Mouse (Mus musculus) MEL (cell line): Measurements from ENCODE around the gene Rtbdn. TPM values are rescaled to one million over a fixed set of nuclear protein-coding genes. Genes with fewer than 3 reads are reported as not detected.
A peak's percentile ranks its signal among the peaks of the same experiment; 100 is the strongest.

ENCODE experiments used
- DNase-seq: peaks from one replicate; pipeline ENCODE4 v3.0.0; 2011; ENCODE audit warnings: low read depth, low spot score
- H3K27ac ChIP-seq: 2 replicates; pipeline ENCODE4 v1.5.1; 2012; ENCODE audit warnings: low read depth, mild to moderate bottlenecking, control low read depth, low read length, moderate library complexity; ENCODE audit not compliant: control insufficient read depth
- H3K27me3 ChIP-seq, 2 experiments: fragments of 150-350 bp in 1 of 2; sonication (generic) in 1 of 2; 2 replicates each; pipeline ENCODE4 v1.6.1; 2012; ENCODE audit warnings: low read length in 2 of 2, mild to moderate bottlenecking in 2 of 2, improper control_type of control experiment in 1 of 2, moderate library complexity in 1 of 2; ENCODE audit not compliant: insufficient read depth in 2 of 2, control insufficient read depth in 1 of 2
- H3K36me3 ChIP-seq, 2 experiments: 2 replicates each; pipeline ENCODE4 v1.6.1; 2012 to 2014; ENCODE audit warnings: low read length in 2 of 2, improper control_type of control experiment in 1 of 2, inconsistent platforms in 1 of 2, mild to moderate bottlenecking in 1 of 2; ENCODE audit not compliant: insufficient read depth in 2 of 2, control insufficient read depth in 1 of 2
- H3K4me1 ChIP-seq, 2 experiments: fragments of 150-350 bp in 1 of 2; sonication (generic) in 1 of 2; 2 replicates each; pipeline ENCODE4 v1.6.1; 2012; ENCODE audit warnings: low read length in 2 of 2, improper control_type of control experiment in 1 of 2, mild to moderate bottlenecking in 1 of 2; ENCODE audit not compliant: insufficient read depth in 2 of 2, control insufficient read depth in 1 of 2
- H3K4me3 ChIP-seq, 2 experiments: fragments of 150-350 bp in 1 of 2; sonication (generic) in 1 of 2; 2 replicates each; pipeline ENCODE4 v1.5.1; 2012; ENCODE audit warnings: low read depth in 2 of 2, low read length in 2 of 2, mild to moderate bottlenecking in 2 of 2, moderate library complexity in 2 of 2, control low read depth in 1 of 2, improper control_type of control experiment in 1 of 2; ENCODE audit not compliant: control insufficient read depth in 1 of 2, insufficient read depth in 1 of 2
- H3K79me2 ChIP-seq: 2 replicates; pipeline ENCODE4 v1.6.1; 2012; ENCODE audit warnings: mild to moderate bottlenecking, low read length, moderate library complexity; ENCODE audit not compliant: control insufficient read depth, poor library complexity, insufficient read depth
- H3K9ac ChIP-seq: 2 replicates; pipeline ENCODE4 v1.6.1; 2012; ENCODE audit warnings: low read depth, mild to moderate bottlenecking, control low read depth, low read length, moderate library complexity; ENCODE audit not compliant: control insufficient read depth, poor library complexity, severe bottlenecking
- H3K9me3 ChIP-seq: fragments of 150-350 bp; sonication (generic); replicated peaks from 2 replicates; pipeline ENCODE4 v1.6.1; 2012; ENCODE audit warnings: mild to moderate bottlenecking, low read length, improper control_type of control experiment, moderate library complexity; ENCODE audit not compliant: insufficient read depth
- CHD1 ChIP-seq: IDR thresholded peaks from 2 replicates; pipeline ENCODE4 v1.6.1; 2012; ENCODE audit warnings: low read depth, mild to moderate bottlenecking, inconsistent platforms, low read length, improper control_type of control experiment
- CHD2 ChIP-seq: IDR thresholded peaks from 2 replicates; pipeline ENCODE4 v1.6.1; 2011; ENCODE audit warnings: low read length, improper control_type of control experiment
- E2F4 ChIP-seq: IDR thresholded peaks from 2 replicates; pipeline ENCODE4 v1.6.1; 2011; ENCODE audit warnings: low read depth, low read length, improper control_type of control experiment, borderline replicate concordance
- ELF1 ChIP-seq: IDR thresholded peaks from 2 replicates; pipeline ENCODE4 v1.6.1; 2014; ENCODE audit warnings: low read depth, mild to moderate bottlenecking, inconsistent platforms, low read length, improper control_type of control experiment, moderate library complexity
- EP300 ChIP-seq, 2 experiments: IDR thresholded peaks; 2 replicates each; pipeline ENCODE4 v1.6.1; 2011; ENCODE audit warnings: improper control_type of control experiment in 2 of 2, low read length in 2 of 2, low read depth in 1 of 2, mild to moderate bottlenecking in 1 of 2
- ETS1 ChIP-seq: IDR thresholded peaks from 2 replicates; pipeline ENCODE4 v1.6.1; 2012; ENCODE audit warnings: low read depth, mild to moderate bottlenecking, inconsistent platforms, low read length, improper control_type of control experiment, moderate library complexity
- GABPA ChIP-seq: IDR thresholded peaks from 2 replicates; pipeline ENCODE4 v1.6.1; 2012; ENCODE audit warnings: low read depth, mild to moderate bottlenecking, inconsistent platforms, low read length, improper control_type of control experiment, moderate library complexity
- HCFC1 ChIP-seq: IDR thresholded peaks from 2 replicates; pipeline ENCODE4 v1.6.1; 2012; ENCODE audit warnings: low read depth, mild to moderate bottlenecking, inconsistent platforms, low read length, improper control_type of control experiment, moderate library complexity
- JUND ChIP-seq: IDR thresholded peaks from 2 replicates; pipeline ENCODE4 v1.6.1; 2011; ENCODE audit warnings: low read depth, mild to moderate bottlenecking, improper control_type of control experiment, low read length
- MAFK ChIP-seq: IDR thresholded peaks from 2 replicates; pipeline ENCODE4 v1.6.1; 2011; ENCODE audit warnings: low read depth, mild to moderate bottlenecking, low read length, improper control_type of control experiment, borderline replicate concordance
- MAZ ChIP-seq: IDR thresholded peaks from 2 replicates; pipeline ENCODE4 v1.6.1; 2012; ENCODE audit warnings: low read depth, mild to moderate bottlenecking, inconsistent platforms, low read length, improper control_type of control experiment
- MEF2A ChIP-seq: IDR thresholded peaks from 2 replicates; pipeline ENCODE4 v1.6.1; 2014; ENCODE audit warnings: low read depth, mild to moderate bottlenecking, inconsistent platforms, low read length, improper control_type of control experiment; ENCODE audit not compliant: poor library complexity, insufficient replicate concordance, severe bottlenecking; ENCODE audit errors: extremely low read depth
- MXI1 ChIP-seq: IDR thresholded peaks from 2 replicates; pipeline ENCODE4 v1.6.1; 2011; ENCODE audit warnings: mild to moderate bottlenecking, low read depth, low read length, improper control_type of control experiment
- MYC ChIP-seq: IDR thresholded peaks from 2 replicates; pipeline ENCODE4 v1.6.1; 2011; ENCODE audit warnings: low read depth, mild to moderate bottlenecking, low read length, improper control_type of control experiment, moderate library complexity
- NRF1 ChIP-seq: IDR thresholded peaks from 2 replicates; pipeline ENCODE4 v1.6.1; 2014; ENCODE audit warnings: low read depth, mild to moderate bottlenecking, inconsistent platforms, low read length, improper control_type of control experiment, moderate library complexity; ENCODE audit not compliant: poor library complexity, insufficient read depth, severe bottlenecking
- POLR2A ChIP-seq, 2 experiments: IDR thresholded peaks; 2 replicates each; pipeline ENCODE4 v1.6.1; 2011 to 2012; ENCODE audit warnings: low read length in 2 of 2, mild to moderate bottlenecking in 2 of 2, control low read depth in 1 of 2, improper control_type of control experiment in 1 of 2, low read depth in 1 of 2, moderate library complexity in 1 of 2; ENCODE audit not compliant: control insufficient read depth in 1 of 2, insufficient read depth in 1 of 2, poor library complexity in 1 of 2
- POLR2AphosphoS5 ChIP-seq: IDR thresholded peaks from 2 replicates; pipeline ENCODE4 v1.6.1; 2012; ENCODE audit warnings: low read depth, borderline replicate concordance, mild to moderate bottlenecking, inconsistent platforms, low read length, moderate library complexity, mixed read lengths
- RAD21 ChIP-seq: IDR thresholded peaks from 2 replicates; pipeline ENCODE4 v1.6.1; 2011; ENCODE audit warnings: mild to moderate bottlenecking, low read depth, low read length, improper control_type of control experiment
- RCOR1 ChIP-seq: IDR thresholded peaks from 2 replicates; pipeline ENCODE4 v1.6.1; 2012; ENCODE audit warnings: low read depth, mild to moderate bottlenecking, inconsistent platforms, low read length, improper control_type of control experiment
- SMC3 ChIP-seq: IDR thresholded peaks from 2 replicates; pipeline ENCODE4 v1.6.1; 2011; ENCODE audit warnings: low read depth, low read length, improper control_type of control experiment
- TAL1 ChIP-seq: IDR thresholded peaks from 2 replicates; pipeline ENCODE4 v1.6.1; 2012; ENCODE audit warnings: mild to moderate bottlenecking, inconsistent platforms, low read length, moderate library complexity, mixed read lengths
- TCF12 ChIP-seq: IDR thresholded peaks from 2 replicates; pipeline ENCODE4 v1.6.1; 2014; ENCODE audit warnings: low read depth, mild to moderate bottlenecking, inconsistent platforms, low read length, improper control_type of control experiment, moderate library complexity
- UBTF ChIP-seq: IDR thresholded peaks from 2 replicates; pipeline ENCODE4 v1.6.1; 2012; ENCODE audit warnings: low read depth, mild to moderate bottlenecking, inconsistent platforms, low read length, improper control_type of control experiment, moderate library complexity, borderline replicate concordance; ENCODE audit not compliant: insufficient read depth
- USF2 ChIP-seq, 2 experiments: IDR thresholded peaks; 2 replicates each; pipeline ENCODE4 v1.6.1; 2011 to 2012; ENCODE audit warnings: improper control_type of control experiment in 2 of 2, low read length in 2 of 2, borderline replicate concordance in 1 of 2, inconsistent platforms in 1 of 2, low read depth in 1 of 2, mild to moderate bottlenecking in 1 of 2; ENCODE audit not compliant: insufficient read depth in 1 of 2
- ZC3H11A ChIP-seq: IDR thresholded peaks from 2 replicates; pipeline ENCODE4 v1.6.1; 2012; ENCODE audit warnings: low read depth, mild to moderate bottlenecking, inconsistent platforms, low read length, improper control_type of control experiment
- ZKSCAN1 ChIP-seq: IDR thresholded peaks from 2 replicates; pipeline ENCODE4 v1.6.1; 2012; ENCODE audit warnings: low read depth, mild to moderate bottlenecking, inconsistent platforms, low read length, improper control_type of control experiment, moderate library complexity
- ZMIZ1 ChIP-seq: IDR thresholded peaks from 2 replicates; pipeline ENCODE4 v1.6.1; 2012; ENCODE audit warnings: low read depth, mild to moderate bottlenecking, inconsistent platforms, low read length, improper control_type of control experiment, moderate library complexity
- polyA plus RNA-seq, 2 experiments: library from polyadenylated mRNA; stranded (reverse) in 1 of 2; unstranded in 1 of 2; fragments of >175 nt in 1 of 2; fragments of >200 nt in 1 of 2; gene quantifications; 2 replicates each; pipeline versions ENCODE4 v1.2.1 to v1.2.4; 2012; ENCODE audit warnings: low replicate concordance in 2 of 2, low read depth in 1 of 2; ENCODE audit not compliant: insufficient read length in 2 of 2, insufficient read depth in 1 of 2, missing spikeins in 1 of 2
- total RNA-seq: library from RNA; depleted of rRNA; stranded (reverse); fragments of 300-350 nt; gene quantifications from 2 replicates; pipeline ENCODE4 v1.2.3, GENCODE M21; 2012

The Rtbdn gene
- total and polyA plus RNA-seq, 3 experiments: 0.08 to 0.11 TPM; not detected in 1

- H3K4me3 ChIP-seq: peak overlapping the region in 1 of 2 experiments; percentile 38; a peak in 1 of 4 replicates
- H3K27ac ChIP-seq: peak overlapping the region; percentile 96
- peaks cover 2 to 39% of the 10 kb centered on the region in 2 experiments; a peak in 3 of 4 replicates for H3K4me1 ChIP-seq
These were observed 34.4 kb upstream of the Rtbdn start for GRCm38 (mm10) chr8:84912391-84912790.

GRCm38 (mm10) chr8:84912895-84913501 lies 33.8 kb upstream of the Rtbdn start:
- H3K27me3 ChIP-seq: no peaks in the 10 kb centered on the region
- DNase-seq: peak; percentile 96
- peak overlapping the region; percentile 38 to 49 for H3K4me3 ChIP-seq
- H3K79me2 ChIP-seq: peaks cover 35% of the 10 kb centered on the region
- H3K4me1 ChIP-seq: peaks cover 2 to 35% of the 10 kb centered on the region in 2 experiments; a peak in 3 of 4 replicates
- H3K9me3 ChIP-seq: no peaks in the 10 kb centered on the region
- H3K27ac ChIP-seq: peak overlapping the region; percentile 96
- H3K36me3 ChIP-seq: peaks cover 0 to 28% of the 10 kb centered on the region in 2 experiments; a peak in 2 of 4 replicates
- peak overlapping the region; percentile 69 for H3K9ac ChIP-seq
- TF ChIP-seq MAZ: peak; percentile 63; the same call in 1 of the 2 replicates
- peak; percentile 71; the same call in 1 of the 2 replicates for TF ChIP-seq ELF1
- TF ChIP-seq CHD2: peak; percentile 22; the same call in 1 of the 2 replicates
- no peak for TF ChIP-seq TCF12
- no peak for TF ChIP-seq RCOR1
- no peak for TF ChIP-seq E2F4
- TF ChIP-seq MXI1: peak; percentile 70
- TF ChIP-seq MEF2A: peak; percentile 46; the same call in 1 of the 2 replicates
- no peak for TF ChIP-seq UBTF
- peak; percentile 85 for TF ChIP-seq NRF1
- no peak for TF ChIP-seq GABPA
- 0 out of 2 replicates have a peak, but pooled peaks have one; percentile 74 for TF ChIP-seq MYC
- TF ChIP-seq POLR2A (IDR thresholded peaks at IDR 0.05; ENCODE audit: control insufficient read depth in 1 of 2, insufficient read depth in 1 of 2, low read depth in 1 of 2, low read length in 2 of 2, poor library complexity in 1 of 2): peak; percentile 71 to 79
- TF ChIP-seq ZMIZ1: peak; percentile 88; the same call in 1 of the 2 replicates
- 0 out of 2 replicates have a peak, but pooled peaks have one; percentile 47 for TF ChIP-seq ZKSCAN1
- TF ChIP-seq ETS1: 0 out of 2 replicates have a peak, but pooled peaks have one; percentile 25
- peak; percentile 49 for TF ChIP-seq TAL1
- 0 out of 2 replicates have a peak, but pooled peaks have one; percentile 55 for TF ChIP-seq CHD1
- TF ChIP-seq MAFK: no peak; the same call in 1 of the 2 replicates
- TF ChIP-seq HCFC1: peak; percentile 55; the same call in 1 of the 2 replicates
- peak; percentile 15; the same call in 1 of the 2 replicates for TF ChIP-seq SMC3
- TF ChIP-seq EP300 (IDR thresholded peaks at IDR 0.05; ENCODE audit: low read depth in 1 of 2, low read length in 2 of 2): peak; percentile 43 to 77
- peak; percentile 70; the same call in 1 of the 2 replicates for TF ChIP-seq POLR2AphosphoS5
- TF ChIP-seq RAD21: no peak
- no peak for TF ChIP-seq ZC3H11A

More at GRCm38 (mm10) chr8:84912391-84912790, 34.4 kb upstream of the Rtbdn start:
- TF ChIP-seq NRF1 (no peak), USF2 (IDR thresholded peaks at IDR 0.05; ENCODE audit: borderline replicate concordance in 1 of 2, insufficient read depth in 1 of 2, low read depth in 1 of 2, low read length in 2 of 2) (no peak), MEF2A (no peak), ELF1 (no peak), POLR2AphosphoS5 (no peak), POLR2A (IDR thresholded peaks at IDR 0.05; ENCODE audit: control insufficient read depth in 1 of 2, insufficient read depth in 1 of 2, low read depth in 1 of 2, low read length in 2 of 2, poor library complexity in 1 of 2) (no peak), JUND (no peak)
- DNase-seq: no peak
- Histone ChIP-seq H3K79me2 (peaks cover 35% of the 10 kb centered on the region), H3K27me3 (no peaks in the 10 kb centered on the region), H3K9ac (peak overlapping the region; percentile 69), H3K36me3 (peaks cover 0 to 31% of the 10 kb centered on the region in 2 experiments; a peak in 2 of 4 replicates), H3K9me3 (no peaks in the 10 kb centered on the region)
